Mouse (Mus musculus): ENCODE measurements around the gene Tprn.

DNA sequence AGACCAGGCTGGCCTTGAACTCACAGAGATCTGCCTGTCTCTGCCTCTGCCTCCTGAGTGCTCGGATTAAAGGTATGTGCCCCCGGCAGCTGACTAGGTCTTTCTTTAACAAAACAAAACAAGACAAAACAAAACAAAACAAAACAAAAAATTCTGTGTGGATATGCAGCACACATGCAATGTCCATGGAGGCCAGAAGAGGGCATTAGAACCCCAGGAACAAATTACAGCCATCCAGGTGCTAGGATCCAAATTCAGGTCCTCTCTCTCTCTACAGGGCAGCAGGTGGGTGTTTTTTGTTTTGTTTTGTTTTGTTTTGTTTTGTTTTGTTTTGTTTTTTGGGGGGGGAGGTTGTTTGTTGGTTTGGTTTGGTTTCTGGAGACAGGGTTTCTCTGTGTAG is 3.5 kb upstream of the Tprn start:
- TF ChIP-seq POLR2A (IDR thresholded peaks at IDR 0.05; ENCODE audit: low read depth, low read length), result no peak
- no peak for TF ChIP-seq CTCF (IDR thresholded peaks at IDR 0.05; ENCODE audit: extremely low read depth, insufficient read length, insufficient replicate concordance, low read depth, low read length)

Measured in small intestine, adult 2 months (tissue).